In the genomic region with DNA sequence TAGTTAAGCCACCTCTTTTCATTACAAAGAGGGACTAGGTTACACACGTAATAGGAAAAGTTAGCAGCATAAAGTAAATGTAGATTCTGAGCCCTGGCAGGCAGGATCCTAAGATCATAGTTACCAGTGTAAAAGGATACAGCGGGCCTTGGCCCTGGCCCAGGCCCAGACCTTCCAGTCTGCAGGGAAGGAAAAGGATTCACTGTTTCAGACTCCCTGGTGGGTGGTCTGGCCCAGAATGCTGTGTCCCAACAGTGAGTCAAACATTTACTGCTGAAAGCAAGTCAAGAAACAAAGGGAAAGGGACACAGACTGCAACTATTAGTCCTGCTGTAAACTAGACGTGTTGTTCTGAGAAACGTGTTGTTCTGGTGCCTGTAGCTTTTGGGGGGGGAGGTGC, we compare ENCODE assay signal across 9 mouse cellular contexts. TPM values are rescaled to one million over a fixed set of nuclear protein-coding genes. Genes with fewer than 3 reads are reported as not detected.
DNase-seq lines count a peak whose midpoint lies in the region; ATAC-seq and TF ChIP-seq lines count a peak whose summit lies in the region.
"Had no signal": no experiment of that assay in that cellular context is flagged by ENCODE, and none has a peak within 500 bp of the region (broad histone marks: within the 10 kb centered on the region; RNA-seq: fewer than 3 reads in every experiment).

No protein-coding gene starts in this region.

- H3K4me3 ChIP-seq in forebrain, embryonic 16.5 days (replicated peaks; ENCODE audit: low read length), result no peak overlapping the region
- no peak overlapping the region for H3K4me3 ChIP-seq in forebrain, embryonic 11.5 days (ENCODE audit: low read depth, low read length)
- no peak overlapping the region for H3K4me3 ChIP-seq in hindbrain, embryonic 12.5 days
- H3K4me3 ChIP-seq in stomach, postnatal 0 days (ENCODE audit: low read depth, low read length), result no peak overlapping the region
- H3K4me3 ChIP-seq in gastrocnemius, adult 2 months, result no peak overlapping the region

- no peak overlapping the region for H3K27ac ChIP-seq in forebrain, embryonic 16.5 days (ENCODE audit: low read length)
- H3K27ac ChIP-seq in forebrain, embryonic 11.5 days (ENCODE audit: low read depth, low read length), result no peak overlapping the region
- no peak overlapping the region for H3K27ac ChIP-seq in hindbrain, embryonic 12.5 days
- no peak overlapping the region for H3K27ac ChIP-seq in stomach, postnatal 0 days (replicated peaks)
- no peak overlapping the region for H3K27ac ChIP-seq in gastrocnemius, adult 2 months

- H3K9me3 ChIP-seq in forebrain, embryonic 16.5 days (ENCODE audit: control insufficient read depth, low read length), result no peaks in the 10 kb centered on the region
- H3K9me3 ChIP-seq in forebrain, embryonic 11.5 days (ENCODE audit: control insufficient read depth, low read length), result no peaks in the 10 kb centered on the region
- no peaks in the 10 kb centered on the region for H3K9me3 ChIP-seq in hindbrain, embryonic 12.5 days (replicated peaks)
- no peaks in the 10 kb centered on the region for H3K9me3 ChIP-seq in stomach, postnatal 0 days (ENCODE audit: control insufficient read depth, low read length)

- H3K4me2 ChIP-seq in forebrain, embryonic 16.5 days (ENCODE audit: low read length), result no peak overlapping the region
- H3K4me2 ChIP-seq in forebrain, embryonic 11.5 days (ENCODE audit: low read depth, low read length, severe bottlenecking), result no peak overlapping the region
- no peak overlapping the region for H3K4me2 ChIP-seq in hindbrain, embryonic 12.5 days (replicated peaks)
- no peak overlapping the region for H3K4me2 ChIP-seq in stomach, postnatal 0 days (replicated peaks; ENCODE audit: low read depth)

- intact Hi-C loops in gastrocnemius, adult 2 months (cut with DNase I), result no loop called here

- 9% methylated on average over 4 of the region's 4 CpGs for WGBS in forebrain, embryonic 16.5 days
- 23% methylated on average over 4 of the region's 4 CpGs for WGBS in forebrain, embryonic 11.5 days
- 15% methylated on average over 4 of the region's 4 CpGs for WGBS in hindbrain, embryonic 12.5 days
- WGBS in stomach, postnatal 0 days, result 19% methylated on average over 4 of the region's 4 CpGs

- no peak overlapping the region for H3K9ac ChIP-seq in forebrain, embryonic 16.5 days (replicated peaks; ENCODE audit: low read depth, low read length)
- H3K9ac ChIP-seq in forebrain, embryonic 11.5 days (ENCODE audit: low read length), result no peak overlapping the region
- H3K9ac ChIP-seq in hindbrain, embryonic 12.5 days, result no peak overlapping the region
- no peak overlapping the region for H3K9ac ChIP-seq in stomach, postnatal 0 days (ENCODE audit: low read length)

- peak; percentile 49; the same call in 1 of the 2 replicates for ATAC-seq in forebrain, embryonic 16.5 days
- no peak for ATAC-seq in forebrain, embryonic 11.5 days (replicated peaks; ENCODE audit: low FRiP score)
- ATAC-seq in hindbrain, embryonic 12.5 days (ENCODE audit: low FRiP score), result peak; percentile 69
- peak; percentile 26; the same call in 1 of the 2 replicates for ATAC-seq in stomach, postnatal 0 days (ENCODE audit: low FRiP score, low TSS enrichment)

- TF ChIP-seq EP300 in stomach, postnatal 0 days (optimal IDR thresholded peaks at IDR 0.05), result no peak

- no peaks in the 10 kb centered on the region for H3K36me3 ChIP-seq in forebrain, embryonic 16.5 days (ENCODE audit: control insufficient read depth, insufficient read depth)
- no peaks in the 10 kb centered on the region for H3K36me3 ChIP-seq in forebrain, embryonic 11.5 days (ENCODE audit: control insufficient read depth, insufficient read depth, low read length)
- H3K36me3 ChIP-seq in hindbrain, embryonic 12.5 days, result no peaks in the 10 kb centered on the region
- H3K36me3 ChIP-seq in stomach, postnatal 0 days (ENCODE audit: control insufficient read depth, insufficient read depth, low read length), result no peaks in the 10 kb centered on the region

- TF ChIP-seq CTCF in stomach, postnatal 0 days (IDR thresholded peaks at IDR 0.05; ENCODE audit: low read depth), result no peak
- TF ChIP-seq CTCF in gastrocnemius, adult 2 months (IDR thresholded peaks at IDR 0.05), result no peak

- H3K4me1 ChIP-seq in forebrain, embryonic 16.5 days (replicated peaks; ENCODE audit: control insufficient read depth, insufficient read depth, low read length), result peaks cover 2% of the 10 kb centered on the region; the same call in 1 of the 2 replicates
- no peaks in the 10 kb centered on the region for H3K4me1 ChIP-seq in forebrain, embryonic 11.5 days (replicated peaks; ENCODE audit: control insufficient read depth, insufficient read depth, low read length)
- H3K4me1 ChIP-seq in hindbrain, embryonic 12.5 days, result peaks cover 7% of the 10 kb centered on the region
- no peaks in the 10 kb centered on the region for H3K4me1 ChIP-seq in stomach, postnatal 0 days (replicated peaks; ENCODE audit: control insufficient read depth, insufficient read depth)

- no peaks in the 10 kb centered on the region for H3K27me3 ChIP-seq in forebrain, embryonic 16.5 days (replicated peaks; ENCODE audit: control insufficient read depth, insufficient read depth, low read length)
- H3K27me3 ChIP-seq in forebrain, embryonic 11.5 days (ENCODE audit: control insufficient read depth, insufficient read depth, low read length), result no peaks in the 10 kb centered on the region
- H3K27me3 ChIP-seq in hindbrain, embryonic 12.5 days, result no peaks in the 10 kb centered on the region
- H3K27me3 ChIP-seq in stomach, postnatal 0 days (ENCODE audit: control insufficient read depth, insufficient read depth, low read length), result no peaks in the 10 kb centered on the region

- DNase-seq in forebrain, embryonic 11.5 days (ENCODE audit: low spot score), result no peak
- peak; percentile 33 for DNase-seq in lung, postnatal 10 days
- no peak for DNase-seq in lung, adult 18-20 months
- DNase-seq in stomach, postnatal 0 days (ENCODE audit: low spot score), result no peak
- DNase-seq in thymus, postnatal 4 days, result no peak
- no peak for DNase-seq in gastrocnemius, adult 2 months
- DNase-seq: thymus, adult 2 months had no signal

RNA-seq across cellular contexts. Expression of gene Gpld1, which starts 2.6 kb away (rescaled TPM):
- polyA plus RNA-seq in forebrain, embryonic 16.5 days (2015; fragmentation: Nextera tagmentation; extraction: Ambion mirVana), result 0.81 and 1.4 TPM in 2 replicates
- polyA plus RNA-seq in forebrain, embryonic 11.5 days (2014; fragmentation: Nextera tagmentation; extraction: Ambion mirVana), result 0.44 and 0.87 TPM in 2 replicates
- polyA plus RNA-seq in hindbrain, embryonic 12.5 days (2016; fragmentation: Nextera tagmentation; extraction: Ambion mirVana), result 1.0 and 2.3 TPM in 2 replicates
- 25.6 and 26.0 TPM in 2 replicates for polyA plus RNA-seq in stomach, postnatal 0 days (2015; fragmentation: Nextera tagmentation; extraction: Ambion mirVana)
- total RNA-seq in gastrocnemius, adult 2 months (2021), result under 1 TPM; 0.53 to 0.94 TPM

RNA-seq across cellular contexts. Expression of gene Aldh5a1, which starts 8.1 kb away (rescaled TPM):
- polyA plus RNA-seq in forebrain, embryonic 16.5 days (2015; fragmentation: Nextera tagmentation; extraction: Ambion mirVana), result 8.2 and 9.0 TPM in 2 replicates
- 10.4 and 10.5 TPM in 2 replicates for polyA plus RNA-seq in forebrain, embryonic 11.5 days (2014; fragmentation: Nextera tagmentation; extraction: Ambion mirVana)
- 8.9 and 9.3 TPM in 2 replicates for polyA plus RNA-seq in hindbrain, embryonic 12.5 days (2016; fragmentation: Nextera tagmentation; extraction: Ambion mirVana)
- 6.1 and 6.4 TPM in 2 replicates for polyA plus RNA-seq in stomach, postnatal 0 days (2015; fragmentation: Nextera tagmentation; extraction: Ambion mirVana)
- total RNA-seq in gastrocnemius, adult 2 months (2021), result 1 to 10 TPM; 7.2 to 8.9 TPM
